Mouse (Mus musculus) myocyte (in vitro differentiated cells): ENCODE measurements at regions not wholly inside any gene's neighbourhood (a gene's known extent, or its start where the extent isn't known, plus 50 kb on each side); places are given as distances from the start of the nearest gene placed in this dataset.

ENCODE experiments used
- MYOG ChIP-seq, 3 experiments: IDR thresholded peaks; one replicate each; pipeline ENCODE4 v1.6.1; 2011; ENCODE audit warnings: control low read depth in 2 of 3, low read depth in 2 of 3, mild to moderate bottlenecking in 2 of 3; ENCODE audit not compliant: insufficient read length in 2 of 3, control insufficient read depth in 1 of 3, insufficient read depth in 1 of 3
- POLR2A ChIP-seq: IDR thresholded peaks from one replicate; pipeline ENCODE4 v1.6.1; 2011; ENCODE audit warnings: low read depth, mild to moderate bottlenecking, control low read depth, moderate library complexity; ENCODE audit not compliant: insufficient read length

- TF ChIP-seq POLR2A (no peak), MYOG (IDR thresholded peaks at IDR 0.05; ENCODE audit: control insufficient read depth in 1 of 3, insufficient read depth in 1 of 3, insufficient read length in 2 of 3, low read depth in 2 of 3) (no peak)
Measured at GRCm38 (mm10) chr10:104684717-104685336, 491.0 kb downstream of the Gm4340 start.
